Mouse (Mus musculus) mouse embryonic stem cell (cell line): ENCODE results near the gene 2610528J11Rik.

ENCODE experiments used
- in situ Hi-C, 2 experiments: fragments of 300-500 bp; cut with MboI; formaldehyde crosslinking; loops; 1 replicate in 1 of 2; 3 replicates in 1 of 2; pipeline ENCODE4 v1.14.3; 2019 to 2020; ENCODE audit warnings: low sequenced_read_pairs in 2 of 2, low pct_unique_long_range_greater_than_20kb in 1 of 2, mixed read lengths in 1 of 2; ENCODE audit not compliant: unreplicated experiment in 1 of 2

Gene 2610528J11Rik

GRCm38 (mm10) chr4:118576097-118576496 is 49.3 kb downstream of the 2610528J11Rik start:
- in situ Hi-C loops: no loop called here

DNA sequence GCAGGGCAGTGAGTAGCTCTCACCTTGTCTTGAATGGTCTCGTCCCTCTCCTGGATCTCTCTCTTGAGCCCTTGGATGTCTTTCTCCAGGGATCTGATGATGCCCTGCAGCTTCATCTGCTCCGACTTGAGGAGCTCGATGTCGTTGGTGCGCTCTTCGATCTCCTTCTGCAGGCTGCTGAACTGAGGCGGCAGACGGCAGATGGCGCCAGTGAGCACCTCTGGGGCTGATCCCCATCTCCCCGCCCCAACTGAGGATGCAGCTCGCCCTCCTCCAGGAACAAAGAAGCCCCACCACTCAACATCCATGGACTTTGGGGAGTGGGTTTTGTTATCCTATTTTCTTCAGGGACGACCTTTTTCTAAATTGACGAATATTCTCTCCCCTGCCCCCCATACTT is 52.5 kb downstream of the 2610528J11Rik start:
- in situ Hi-C loops: no loop called here
